Mouse (Mus musculus) midbrain, embryonic 14.5 days (tissue): ENCODE data around the gene Mak. TPM values are rescaled to one million over a fixed set of nuclear protein-coding genes. Genes with fewer than 3 reads are reported as not detected.

ENCODE experiments used
- ATAC-seq: fragments of 200-750 bp; cut with Nextera tagmentation; 2 replicates; pipeline ENCODE4 v1.8.0; 2017; ENCODE audit warnings: moderate number of reproducible peaks, moderate library complexity; ENCODE audit not compliant: low FRiP score, low TSS enrichment
- DNase-seq: peaks from one replicate; pipeline ENCODE4 v3.0.0-alpha.2; 2015
- H3K27ac ChIP-seq: fragments of 300-500 bp; sonication (generic); replicated peaks from 2 replicates; pipeline ENCODE4 v1.5.1; 2014; ENCODE audit warnings: mild to moderate bottlenecking, low read depth, low read length, moderate library complexity
- H3K27me3 ChIP-seq: fragments of 300-500 bp; sonication (generic); 2 replicates; pipeline ENCODE4 v1.6.1; 2014; ENCODE audit warnings: low read length, control low read depth, mixed read lengths; ENCODE audit not compliant: control insufficient read depth, insufficient read depth
- H3K36me3 ChIP-seq: fragments of 300-500 bp; sonication (generic); 2 replicates; pipeline ENCODE4 v1.6.1; 2014; ENCODE audit warnings: low read length, control low read depth; ENCODE audit not compliant: control insufficient read depth, insufficient read depth
- H3K4me1 ChIP-seq: fragments of 300-500 bp; sonication (generic); 2 replicates; pipeline ENCODE4 v1.6.1; 2014; ENCODE audit warnings: mild to moderate bottlenecking, antibody characterized with exemption, low read length, control low read depth; ENCODE audit not compliant: control insufficient read depth, insufficient read depth
- H3K4me2 ChIP-seq: fragments of 300-500 bp; sonication (generic); 2 replicates; pipeline ENCODE4 v1.6.1; 2014; ENCODE audit warnings: mild to moderate bottlenecking, low read length, moderate library complexity
- H3K4me3 ChIP-seq: fragments of 300-500 bp; sonication (generic); replicated peaks from 2 replicates; pipeline ENCODE4 v1.5.1; 2014; ENCODE audit warnings: low read depth, low read length
- H3K9ac ChIP-seq: fragments of 300-500 bp; sonication (generic); replicated peaks from 2 replicates; pipeline ENCODE4 v1.6.1; 2014; ENCODE audit warnings: mild to moderate bottlenecking, low read length, moderate library complexity
- H3K9me3 ChIP-seq: fragments of 300-500 bp; sonication (generic); 2 replicates; pipeline ENCODE4 v1.6.1; 2016; ENCODE audit warnings: low read length, control low read depth, mixed read lengths; ENCODE audit not compliant: control insufficient read depth
- WGBS: fragments of 180-500 bp; shearing (Covaris S2); extraction: QIAGEN DNeasy Blood & Tissue Kit; methylation state at CpG from one replicate; pipeline ENCODE4 v1.1.7; 2014; 5-methylcytosine and 5-hydroxymethylcytosine counted together
- polyA plus RNA-seq: library from polyadenylated mRNA; unstranded; fragments of >200 nt; fragmentation: Nextera tagmentation; extraction: Ambion mirVana; gene quantifications from 2 replicates; pipeline ENCODE4 v1.2.1, GENCODE M21; 2014

Gene Mak
- polyA plus RNA-seq, result 1.7 and 2.1 TPM in 2 replicates

GRCm38 (mm10) chr13:41079421-41079780 lies at the start of gene Mak:
TSS of gene Mak (minus strand) at chr13:41079706.
- no peaks in the 10 kb centered on the region for H3K36me3 ChIP-seq
- ATAC-seq, result peak; percentile 89
- peaks cover 13% of the 10 kb centered on the region for H3K4me1 ChIP-seq
- H3K27ac ChIP-seq, result no peak within 1 kb of the TSS
- DNase-seq, result peak; percentile 91
- no peaks in the 10 kb centered on the region for H3K9me3 ChIP-seq
- under 1% methylated on average over 40 of the region's 40 CpGs for WGBS
- no peak within 1 kb of the TSS; the same call in 1 of the 2 replicates for H3K9ac ChIP-seq
- H3K27me3 ChIP-seq, result peaks cover 15% of the 10 kb centered on the region
- H3K4me3 ChIP-seq, result peak within 1 kb of the TSS; percentile 47
- peak within 1 kb of the TSS; percentile 81 for H3K4me2 ChIP-seq

- H3K36me3 ChIP-seq, result no peaks in the 10 kb centered on the region
- H3K9me3 ChIP-seq, result no peaks in the 10 kb centered on the region
- H3K4me2 ChIP-seq, result no peak overlapping the region
- 95% methylated on average over 8 of the region's 8 CpGs for WGBS
- ATAC-seq (no peak), DNase-seq (no peak)
- no peaks in the 10 kb centered on the region for H3K4me1 ChIP-seq
- no peak overlapping the region for H3K4me3 ChIP-seq
- no peak overlapping the region for H3K27ac ChIP-seq
- no peaks in the 10 kb centered on the region for H3K27me3 ChIP-seq
- H3K9ac ChIP-seq, result no peak overlapping the region
Observed at GRCm38 (mm10) chr13:41129061-41129460, 49.6 kb upstream of the Mak start.

- 89% methylated on average over 8 of the region's 8 CpGs for WGBS
- ATAC-seq (no peak), DNase-seq (no peak)
Observed at GRCm38 (mm10) chr13:41128326-41128725, 48.8 kb upstream of the Mak start.

GRCm38 (mm10) chr13:41123666-41124225 lies 44.2 kb upstream of the Mak start:
- no peak for ATAC-seq
- Histone ChIP-seq H3K36me3 (no peaks in the 10 kb centered on the region), H3K27me3 (no peaks in the 10 kb centered on the region), H3K4me2 (no peak overlapping the region), H3K9ac (no peak overlapping the region), H3K4me3 (no peak overlapping the region), H3K27ac (no peak overlapping the region), H3K9me3 (no peaks in the 10 kb centered on the region), H3K4me1 (no peaks in the 10 kb centered on the region)
- WGBS, result 51% methylated on average over 6 of the region's 6 CpGs
- peak; percentile 44 for DNase-seq

More at GRCm38 (mm10) chr13:41128326-41128725, 48.8 kb upstream of the Mak start:
- H3K36me3 ChIP-seq, result no peaks in the 10 kb centered on the region
- no peak overlapping the region for H3K4me3 ChIP-seq
- no peaks in the 10 kb centered on the region for H3K4me1 ChIP-seq
- no peaks in the 10 kb centered on the region for H3K27me3 ChIP-seq
- no peak overlapping the region for H3K9ac ChIP-seq
- no peaks in the 10 kb centered on the region for H3K9me3 ChIP-seq
- no peak overlapping the region for H3K4me2 ChIP-seq
- H3K27ac ChIP-seq, result no peak overlapping the region

- Histone ChIP-seq H3K4me3 (no peak overlapping the region), H3K36me3 (no peaks in the 10 kb centered on the region), H3K27ac (no peak overlapping the region), H3K9me3 (no peaks in the 10 kb centered on the region), H3K4me1 (no peaks in the 10 kb centered on the region), H3K9ac (no peak overlapping the region), H3K4me2 (no peak overlapping the region), H3K27me3 (no peaks in the 10 kb centered on the region; the same call in 1 of the 2 replicates)
- DNase-seq (no peak), ATAC-seq (no peak)
- WGBS, result 45% methylated on average over 9 of the region's 9 CpGs
Observed at GRCm38 (mm10) chr13:41119152-41119945, 39.8 kb upstream of the Mak start.

GRCm38 (mm10) chr13:41113940-41114339 lies 34.4 kb upstream of the Mak start, which contains the start of gene Sycp2l:
TSS of gene Sycp2l (plus strand) at chr13:41114307.
- Histone ChIP-seq H3K27me3 (peaks cover 7% of the 10 kb centered on the region; the same call in 1 of the 2 replicates), H3K4me1 (no peaks in the 10 kb centered on the region), H3K9ac (no peak within 1 kb of the TSS), H3K4me3 (no peak within 1 kb of the TSS), H3K27ac (no peak within 1 kb of the TSS), H3K4me2 (peak within 1 kb of the TSS; percentile 15; the same call in 1 of the 2 replicates), H3K9me3 (no peaks in the 10 kb centered on the region), H3K36me3 (no peaks in the 10 kb centered on the region)
- WGBS, result 35% methylated on average over 14 of the region's 14 CpGs
- ATAC-seq, result no peak
- no peak for DNase-seq

- DNase-seq (no peak), ATAC-seq (no peak)
- no peaks in the 10 kb centered on the region for H3K4me1 ChIP-seq
- peaks cover 7% of the 10 kb centered on the region; the same call in 1 of the 2 replicates for H3K27me3 ChIP-seq
- no peak within 1 kb of the TSS for H3K27ac ChIP-seq
- no peak within 1 kb of the TSS for H3K4me3 ChIP-seq
- H3K4me2 ChIP-seq, result no peak within 1 kb of the TSS
- no peak within 1 kb of the TSS for H3K9ac ChIP-seq
- 81% methylated on average over 2 of the region's 3 CpGs for WGBS
- H3K36me3 ChIP-seq, result no peaks in the 10 kb centered on the region
- no peaks in the 10 kb centered on the region for H3K9me3 ChIP-seq
Observed at GRCm38 (mm10) chr13:41110935-41111334, 31.4 kb upstream of the Mak start, which contains the start of gene Gcm2. TSS of gene Gcm2 (minus strand) at chr13:41111035.

- no peaks in the 10 kb centered on the region for H3K9me3 ChIP-seq
- DNase-seq, result no peak
- H3K4me3 ChIP-seq, result no peak overlapping the region
- no peak overlapping the region for H3K27ac ChIP-seq
- ATAC-seq, result no peak
- H3K4me2 ChIP-seq, result no peak overlapping the region
- H3K27me3 ChIP-seq, result no peaks in the 10 kb centered on the region
- WGBS, result 95% methylated on average over 13 of the region's 13 CpGs
- no peak overlapping the region for H3K9ac ChIP-seq
- no peaks in the 10 kb centered on the region for H3K4me1 ChIP-seq
- H3K36me3 ChIP-seq, result no peaks in the 10 kb centered on the region
Observed at GRCm38 (mm10) chr13:41105541-41105940, 26.0 kb upstream of the Mak start.
